In genomic region chr14:120076192-120076591, GRCm38 (mm10) we compare ENCODE assay signal across 8 mouse cellular contexts. TPM values are rescaled to one million over a fixed set of nuclear protein-coding genes. Genes with fewer than 3 reads are reported as not detected.
DNase-seq lines count a peak whose midpoint lies in the region; ATAC-seq and TF ChIP-seq lines count a peak whose summit lies in the region.
"Had no signal": no experiment of that assay in that cellular context is flagged by ENCODE, and none has a peak within 500 bp of the region (broad histone marks: within the 10 kb centered on the region; RNA-seq: fewer than 3 reads in every experiment).

No protein-coding gene starts in this region.

- H3K4me3 ChIP-seq in hindbrain, embryonic 11.5 days (ENCODE audit: low read depth, low read length), result no peak overlapping the region
- no peak overlapping the region for H3K4me3 ChIP-seq in hindbrain, embryonic 10.5 days
- no peak overlapping the region for H3K4me3 ChIP-seq in embryonic facial prominence, embryonic 14.5 days (ENCODE audit: low read depth, low read length)
- H3K4me3 ChIP-seq in stomach, postnatal 0 days (ENCODE audit: low read depth, low read length), result no peak overlapping the region

- TF ChIP-seq CTCF in stomach, postnatal 0 days (IDR thresholded peaks at IDR 0.05; ENCODE audit: low read depth), result peak; percentile 82

- no peaks in the 10 kb centered on the region for H3K4me1 ChIP-seq in hindbrain, embryonic 11.5 days (replicated peaks; ENCODE audit: control insufficient read depth, insufficient read depth, low read length)
- no peaks in the 10 kb centered on the region for H3K4me1 ChIP-seq in hindbrain, embryonic 10.5 days (replicated peaks)
- H3K4me1 ChIP-seq in embryonic facial prominence, embryonic 14.5 days (ENCODE audit: control insufficient read depth, insufficient read depth, low read length), result no peaks in the 10 kb centered on the region
- no peaks in the 10 kb centered on the region for H3K4me1 ChIP-seq in stomach, postnatal 0 days (replicated peaks; ENCODE audit: control insufficient read depth, insufficient read depth)

- no peak for ATAC-seq in hindbrain, embryonic 11.5 days (ENCODE audit: low FRiP score)
- ATAC-seq in embryonic facial prominence, embryonic 14.5 days (ENCODE audit: low read depth), result no peak
- ATAC-seq in stomach, postnatal 0 days (ENCODE audit: low FRiP score, low TSS enrichment), result no peak

- H3K4me2 ChIP-seq in hindbrain, embryonic 11.5 days (replicated peaks; ENCODE audit: low read depth, low read length), result no peak overlapping the region
- no peak overlapping the region for H3K4me2 ChIP-seq in embryonic facial prominence, embryonic 14.5 days (ENCODE audit: low read depth, low read length)
- H3K4me2 ChIP-seq in stomach, postnatal 0 days (replicated peaks; ENCODE audit: low read depth), result no peak overlapping the region

- no peaks in the 10 kb centered on the region for H3K36me3 ChIP-seq in hindbrain, embryonic 11.5 days (ENCODE audit: control insufficient read depth, insufficient read depth, low read length)
- no peaks in the 10 kb centered on the region for H3K36me3 ChIP-seq in hindbrain, embryonic 10.5 days
- no peaks in the 10 kb centered on the region for H3K36me3 ChIP-seq in embryonic facial prominence, embryonic 14.5 days (ENCODE audit: control insufficient read depth, insufficient read depth, low read length)
- no peaks in the 10 kb centered on the region for H3K36me3 ChIP-seq in stomach, postnatal 0 days (ENCODE audit: control insufficient read depth, insufficient read depth, low read length)

- no peak overlapping the region for H3K9ac ChIP-seq in hindbrain, embryonic 11.5 days (ENCODE audit: low read depth, low read length)
- H3K9ac ChIP-seq in embryonic facial prominence, embryonic 14.5 days (ENCODE audit: low read depth, low read length), result no peak overlapping the region
- no peak overlapping the region for H3K9ac ChIP-seq in stomach, postnatal 0 days (ENCODE audit: low read length)

- H3K9me3 ChIP-seq in hindbrain, embryonic 11.5 days (ENCODE audit: control insufficient read depth, low read length), result no peaks in the 10 kb centered on the region
- no peaks in the 10 kb centered on the region for H3K9me3 ChIP-seq in hindbrain, embryonic 10.5 days
- no peaks in the 10 kb centered on the region for H3K9me3 ChIP-seq in embryonic facial prominence, embryonic 14.5 days (ENCODE audit: control insufficient read depth, low read length)
- no peaks in the 10 kb centered on the region for H3K9me3 ChIP-seq in stomach, postnatal 0 days (ENCODE audit: control insufficient read depth, low read length)

- H3K27ac ChIP-seq in hindbrain, embryonic 11.5 days (ENCODE audit: low read depth, low read length), result no peak overlapping the region
- H3K27ac ChIP-seq in hindbrain, embryonic 10.5 days, result no peak overlapping the region
- H3K27ac ChIP-seq in embryonic facial prominence, embryonic 14.5 days (replicated peaks; ENCODE audit: low read depth, low read length), result no peak overlapping the region
- H3K27ac ChIP-seq in stomach, postnatal 0 days (replicated peaks), result no peak overlapping the region

- 59% methylated on average over 2 of the region's 2 CpGs for WGBS in hindbrain, embryonic 11.5 days
- 61% methylated on average over 2 of the region's 2 CpGs for WGBS in hindbrain, embryonic 10.5 days
- 46% methylated on average over 2 of the region's 2 CpGs for WGBS in embryonic facial prominence, embryonic 14.5 days
- 49% methylated on average over 2 of the region's 2 CpGs for WGBS in stomach, postnatal 0 days

- no peak for TF ChIP-seq EP300 in stomach, postnatal 0 days (optimal IDR thresholded peaks at IDR 0.05)

- H3K27me3 ChIP-seq in hindbrain, embryonic 11.5 days (ENCODE audit: control insufficient read depth, insufficient read depth, low read length), result no peaks in the 10 kb centered on the region
- H3K27me3 ChIP-seq in hindbrain, embryonic 10.5 days (ENCODE audit: insufficient read depth, poor library complexity, severe bottlenecking), result no peaks in the 10 kb centered on the region
- no peaks in the 10 kb centered on the region for H3K27me3 ChIP-seq in embryonic facial prominence, embryonic 14.5 days (replicated peaks; ENCODE audit: control insufficient read depth, insufficient read depth, low read length)
- H3K27me3 ChIP-seq in stomach, postnatal 0 days (ENCODE audit: control insufficient read depth, insufficient read depth, low read length), result no peaks in the 10 kb centered on the region

- DNase-seq in hindbrain, embryonic 11.5 days (ENCODE audit: low spot score), result peak; percentile 54
- no peak for DNase-seq in hindbrain, embryonic 10.5 days (ENCODE audit: low spot score)
- peak; percentile 37 for DNase-seq in right cerebral cortex, adult 18-20 months
- no peak for DNase-seq in right cerebral cortex, postnatal 4 days
- peak; percentile 60 for DNase-seq in embryonic facial prominence, embryonic 14.5 days (ENCODE audit: low spot score)
- DNase-seq in stomach, postnatal 0 days (ENCODE audit: low spot score), result no peak
- no peak for DNase-seq in right cerebral cortex, postnatal 25 days

RNA-seq across cellular contexts. Expression of gene Oxgr1, which starts 34.0 kb away (rescaled TPM):
- not detected in 2 replicates for polyA plus RNA-seq in hindbrain, embryonic 11.5 days (2014; fragmentation: Nextera tagmentation; extraction: Ambion mirVana)
- polyA plus RNA-seq in hindbrain, embryonic 10.5 days (2016; fragmentation: Nextera tagmentation; extraction: Ambion mirVana), result not detected in 2 replicates
- not detected in 2 replicates for polyA plus RNA-seq in embryonic facial prominence, embryonic 14.5 days (2014; fragmentation: Nextera tagmentation; extraction: Ambion mirVana)
- 0.05 and 0.07 TPM in 2 replicates for polyA plus RNA-seq in stomach, postnatal 0 days (2015; fragmentation: Nextera tagmentation; extraction: Ambion mirVana)
- polyA plus RNA-seq: intestine, embryonic 14.5 days had no signal

Comparison
In these comparisons a context has a peak if more than half of its experiments do, and no peak if none do; other contexts are left out.
1. DNase-seq: peak in hindbrain, embryonic 11.5 days (single experiment), right cerebral cortex, adult 18-20 months (single experiment) and embryonic facial prominence, embryonic 14.5 days (single experiment); none in hindbrain, embryonic 10.5 days (single experiment), right cerebral cortex, postnatal 4 days (single experiment), stomach, postnatal 0 days (single experiment) and right cerebral cortex, postnatal 25 days (single experiment).